Mouse (Mus musculus) neural tube, embryonic 14.5 days (tissue): ENCODE measurements around the gene Tenm4. TPM values are rescaled to one million over a fixed set of nuclear protein-coding genes. Genes with fewer than 3 reads are reported as not detected.

Source experiments
- ATAC-seq: fragments of 200-750 bp; cut with Nextera tagmentation; 2 replicates; pipeline ENCODE4 v1.8.0; 2017; ENCODE audit warnings: low read depth, mild to moderate bottlenecking, moderate TSS enrichment, moderate library complexity
- H3K27ac ChIP-seq: fragments of 300-500 bp; sonication (generic); 2 replicates; pipeline ENCODE4 v1.5.1; 2014; ENCODE audit warnings: low read depth, mild to moderate bottlenecking, control low read depth, low read length, moderate library complexity, mixed read lengths
- H3K27me3 ChIP-seq: fragments of 300-500 bp; sonication (generic); 2 replicates; pipeline ENCODE4 v1.6.1; 2014; ENCODE audit warnings: low read length; ENCODE audit not compliant: control insufficient read depth, insufficient read depth
- H3K36me3 ChIP-seq: fragments of 300-500 bp; sonication (generic); 2 replicates; pipeline ENCODE4 v1.6.1; 2014; ENCODE audit warnings: low read length, mixed read lengths; ENCODE audit not compliant: control insufficient read depth, insufficient read depth
- H3K4me1 ChIP-seq: fragments of 300-500 bp; sonication (generic); 2 replicates; pipeline ENCODE4 v1.6.1; 2014; ENCODE audit warnings: low read length; ENCODE audit not compliant: control insufficient read depth, insufficient read depth
- H3K4me2 ChIP-seq: fragments of 300-500 bp; sonication (generic); 2 replicates; pipeline ENCODE4 v1.6.1; 2014; ENCODE audit warnings: mild to moderate bottlenecking, low read depth, low read length, control low read depth
- H3K4me3 ChIP-seq: fragments of 300-500 bp; sonication (generic); 2 replicates; pipeline ENCODE4 v1.5.1; 2014; ENCODE audit warnings: low read depth, low read length, control low read depth, mixed read lengths
- H3K9ac ChIP-seq: fragments of 300-500 bp; sonication (generic); replicated peaks from 2 replicates; pipeline ENCODE4 v1.6.1; 2014; ENCODE audit warnings: low read depth, mild to moderate bottlenecking, control low read depth, low read length, mixed read lengths
- H3K9me3 ChIP-seq: fragments of 300-500 bp; sonication (generic); 2 replicates; pipeline ENCODE4 v1.6.1; 2016; ENCODE audit warnings: low read length; ENCODE audit not compliant: control insufficient read depth
- WGBS: fragments of 180-500 bp; shearing (Covaris S2); extraction: QIAGEN DNeasy Blood & Tissue Kit; methylation state at CpG from one replicate; pipeline ENCODE4 v1.1.7; 2014; 5-methylcytosine and 5-hydroxymethylcytosine counted together
- polyA plus RNA-seq: library from polyadenylated mRNA; unstranded; fragments of >200 nt; fragmentation: Nextera tagmentation; extraction: Ambion mirVana; gene quantifications from 2 replicates; pipeline ENCODE4 v1.2.1, GENCODE M21; 2014

The Tenm4 gene
- polyA plus RNA-seq, 1 experiment from 2014 or later: 54.8 TPM

GRCm38 (mm10) chr7:96409323-96409880 lies 238.4 kb downstream of the Tenm4 start:
- Histone ChIP-seq H3K4me1 (peaks cover 8% of the 10 kb centered on the region), H3K27me3 (no peaks in the 10 kb centered on the region), H3K9me3 (no peaks in the 10 kb centered on the region), H3K4me2 (no peak overlapping the region), H3K36me3 (no peaks in the 10 kb centered on the region), H3K4me3 (no peak overlapping the region), H3K9ac (no peak overlapping the region), H3K27ac (no peak overlapping the region)
- ATAC-seq: no peak
- WGBS: 37% methylated on average over 11 of the region's 11 CpGs

GRCm38 (mm10) chr7:96413822-96414221 lies 242.8 kb downstream of the Tenm4 start:
- Histone ChIP-seq H3K4me1 (peaks cover 16% of the 10 kb centered on the region), H3K27ac (peak overlapping the region; percentile 60)

GRCm38 (mm10) chr7:96414290-96415055 lies 243.4 kb downstream of the Tenm4 start:
- ATAC-seq: peak; percentile 48
- Histone ChIP-seq H3K9ac (no peak overlapping the region), H3K27me3 (no peaks in the 10 kb centered on the region), H3K27ac (peak overlapping the region; percentile 69), H3K4me3 (no peak overlapping the region), H3K4me1 (peaks cover 16% of the 10 kb centered on the region), H3K4me2 (0 out of 2 replicates have a peak overlapping the region, but pooled peaks have one; percentile 16), H3K9me3 (no peaks in the 10 kb centered on the region), H3K36me3 (no peaks in the 10 kb centered on the region)
- WGBS: 43% methylated on average over 9 of the region's 9 CpGs

More at GRCm38 (mm10) chr7:96413822-96414221, 242.8 kb downstream of the Tenm4 start:
- Histone ChIP-seq H3K9me3 (no peaks in the 10 kb centered on the region), H3K36me3 (no peaks in the 10 kb centered on the region), H3K4me2 (no peak overlapping the region), H3K9ac (no peak overlapping the region), H3K4me3 (no peak overlapping the region), H3K27me3 (no peaks in the 10 kb centered on the region)
- peak; percentile 21; the same call in 1 of the 2 replicates for ATAC-seq
- WGBS: 59% methylated on average over 1 of the region's 1 CpGs

- H3K27ac ChIP-seq: no peak overlapping the region
- H3K9ac ChIP-seq: no peak overlapping the region
- H3K4me2 ChIP-seq: no peak overlapping the region
- no peaks in the 10 kb centered on the region for H3K27me3 ChIP-seq
- WGBS: 61% methylated on average over 13 of the region's 13 CpGs
- no peaks in the 10 kb centered on the region for H3K36me3 ChIP-seq
- H3K9me3 ChIP-seq: no peaks in the 10 kb centered on the region
- ATAC-seq: 0 out of 2 replicates have a peak, but pooled peaks have one; percentile 36
- H3K4me1 ChIP-seq: peaks cover 16% of the 10 kb centered on the region
- no peak overlapping the region for H3K4me3 ChIP-seq
Measured at GRCm38 (mm10) chr7:96417251-96418004, 246.4 kb downstream of the Tenm4 start.

GRCm38 (mm10) chr7:96418146-96418545 lies 247.1 kb downstream of the Tenm4 start:
- H3K4me3 ChIP-seq: no peak overlapping the region
- no peaks in the 10 kb centered on the region for H3K36me3 ChIP-seq
- WGBS: 78% methylated on average over 3 of the region's 3 CpGs
- no peak overlapping the region for H3K4me2 ChIP-seq
- H3K9me3 ChIP-seq: no peaks in the 10 kb centered on the region
- H3K9ac ChIP-seq: no peak overlapping the region
- H3K27ac ChIP-seq: no peak overlapping the region
- H3K4me1 ChIP-seq: peaks cover 16% of the 10 kb centered on the region
- no peak for ATAC-seq
- no peaks in the 10 kb centered on the region for H3K27me3 ChIP-seq

GRCm38 (mm10) chr7:96420045-96420444 lies 249.0 kb downstream of the Tenm4 start:
- no peak for ATAC-seq
- H3K4me1 ChIP-seq: peaks cover 2% of the 10 kb centered on the region
- no peak overlapping the region for H3K9ac ChIP-seq
- H3K36me3 ChIP-seq: no peaks in the 10 kb centered on the region
- no peak overlapping the region for H3K27ac ChIP-seq
- no peaks in the 10 kb centered on the region for H3K27me3 ChIP-seq
- WGBS: 62% methylated on average over 3 of the region's 3 CpGs
- H3K4me2 ChIP-seq: no peak overlapping the region
- no peaks in the 10 kb centered on the region for H3K9me3 ChIP-seq
- H3K4me3 ChIP-seq: no peak overlapping the region

- no peak for ATAC-seq
Measured at GRCm38 (mm10) chr7:96420926-96421605, 250.0 kb downstream of the Tenm4 start.

GRCm38 (mm10) chr7:96426954-96427353 lies 255.9 kb downstream of the Tenm4 start:
- Histone ChIP-seq H3K9me3 (no peaks in the 10 kb centered on the region), H3K4me3 (no peak overlapping the region), H3K4me1 (no peaks in the 10 kb centered on the region), H3K27me3 (no peaks in the 10 kb centered on the region), H3K9ac (no peak overlapping the region), H3K4me2 (no peak overlapping the region), H3K27ac (no peak overlapping the region), H3K36me3 (no peaks in the 10 kb centered on the region)
- WGBS: 81% methylated on average over 8 of the region's 8 CpGs
- no peak for ATAC-seq

More at GRCm38 (mm10) chr7:96420926-96421605, 250.0 kb downstream of the Tenm4 start:
- no peak overlapping the region for H3K4me3 ChIP-seq
- no peak overlapping the region for H3K9ac ChIP-seq
- H3K27me3 ChIP-seq: no peaks in the 10 kb centered on the region
- H3K36me3 ChIP-seq: no peaks in the 10 kb centered on the region
- H3K9me3 ChIP-seq: no peaks in the 10 kb centered on the region
- H3K4me1 ChIP-seq: no peaks in the 10 kb centered on the region
- no peak overlapping the region for H3K27ac ChIP-seq
- WGBS: 84% methylated on average over 9 of the region's 9 CpGs
- no peak overlapping the region for H3K4me2 ChIP-seq
